Mouse (Mus musculus) embryonic facial prominence, embryonic 10.5 days (tissue): ENCODE measurements around the gene Heyl. TPM values are rescaled to one million over a fixed set of nuclear protein-coding genes. Genes with fewer than 3 reads are reported as not detected.
A peak's percentile ranks its signal among the peaks of the same experiment; 100 is the strongest.

Source experiments
- DNase-seq: peaks from one replicate; pipeline ENCODE4 v3.0.0-alpha.2; 2017; ENCODE audit warnings: low spot score
- H3K27ac ChIP-seq: fragments of 300-500 bp; sonication (generic); replicated peaks from 2 replicates; pipeline ENCODE4 v1.5.1; 2016; ENCODE audit warnings: mild to moderate bottlenecking
- H3K27me3 ChIP-seq: fragments of 300-500 bp; sonication (generic); replicated peaks from 2 replicates; pipeline ENCODE4 v1.6.1; 2016; ENCODE audit warnings: low read depth, mild to moderate bottlenecking; ENCODE audit not compliant: poor library complexity, severe bottlenecking
- H3K36me3 ChIP-seq: fragments of 300-500 bp; sonication (generic); replicated peaks from 2 replicates; pipeline ENCODE4 v1.6.1; 2016; ENCODE audit warnings: mild to moderate bottlenecking, moderate library complexity
- H3K4me1 ChIP-seq: fragments of 300-500 bp; sonication (generic); 2 replicates; pipeline ENCODE4 v1.6.1; 2016
- H3K4me3 ChIP-seq: fragments of 300-500 bp; sonication (generic); 2 replicates; pipeline ENCODE4 v1.5.1; 2016; ENCODE audit warnings: mild to moderate bottlenecking, moderate library complexity
- H3K9me3 ChIP-seq: fragments of 300-500 bp; sonication (generic); 2 replicates; pipeline ENCODE4 v1.6.1; 2016; ENCODE audit warnings: mild to moderate bottlenecking
- WGBS: fragments of 180-500 bp; shearing (Covaris S2); methylation state at CpG from one replicate; pipeline ENCODE4 v1.1.7; 2016; 5-methylcytosine and 5-hydroxymethylcytosine counted together
- polyA plus RNA-seq: library from polyadenylated mRNA; unstranded; fragments of >200 nt; fragmentation: Nextera tagmentation; extraction: Ambion mirVana; gene quantifications from 2 replicates; pipeline ENCODE4 v1.2.1, GENCODE M21; 2016

Gene Heyl
- polyA plus RNA-seq, 1 experiment from 2014 or later, result 13.5 TPM

GRCm38 (mm10) chr4:123213975-123214374 is 19.4 kb upstream of the Heyl start:
- H3K9me3 ChIP-seq, result no peaks in the 10 kb centered on the region
- peaks cover 9% of the 10 kb centered on the region; the same call in 1 of the 2 replicates for H3K4me1 ChIP-seq
- no peak overlapping the region for H3K27ac ChIP-seq
- WGBS, result 94% methylated on average over 9 of the region's 9 CpGs
- no peaks in the 10 kb centered on the region for H3K36me3 ChIP-seq
- DNase-seq, result no peak
- peaks cover 29% of the 10 kb centered on the region for H3K27me3 ChIP-seq
- no peak overlapping the region for H3K4me3 ChIP-seq

GRCm38 (mm10) chr4:123215367-123215766 is 18.0 kb upstream of the Heyl start:
- 81% methylated on average over 1 of the region's 1 CpGs for WGBS
- no peak for DNase-seq
- Histone ChIP-seq H3K9me3 (no peaks in the 10 kb centered on the region), H3K27me3 (peaks cover 24% of the 10 kb centered on the region), H3K36me3 (no peaks in the 10 kb centered on the region), H3K27ac (no peak overlapping the region), H3K4me3 (no peak overlapping the region), H3K4me1 (peaks cover 12% of the 10 kb centered on the region)

- Histone ChIP-seq H3K27ac (no peak overlapping the region), H3K4me3 (no peak overlapping the region), H3K4me1 (peaks cover 17% of the 10 kb centered on the region), H3K27me3 (peaks cover 19% of the 10 kb centered on the region), H3K36me3 (no peaks in the 10 kb centered on the region), H3K9me3 (no peaks in the 10 kb centered on the region)
- peak; percentile 66 for DNase-seq
- 21% methylated on average over 1 of the region's 1 CpGs for WGBS
These were observed 16.6 kb upstream of the Heyl start for GRCm38 (mm10) chr4:123216782-123217181.

- Histone ChIP-seq H3K4me1 (peaks cover 16% of the 10 kb centered on the region), H3K36me3 (no peaks in the 10 kb centered on the region), H3K27me3 (peaks cover 15% of the 10 kb centered on the region), H3K27ac (no peak overlapping the region), H3K9me3 (no peaks in the 10 kb centered on the region), H3K4me3 (no peak overlapping the region)
- DNase-seq, result peak; percentile 74
- 72% methylated on average over 15 of the region's 15 CpGs for WGBS
These were observed 13.5 kb upstream of the Heyl start for GRCm38 (mm10) chr4:123219720-123220357.

- no peak overlapping the region for H3K4me3 ChIP-seq
- 64% methylated on average over 4 of the region's 4 CpGs for WGBS
- DNase-seq, result no peak
- no peaks in the 10 kb centered on the region for H3K36me3 ChIP-seq
- no peak overlapping the region for H3K27ac ChIP-seq
- peaks cover 15% of the 10 kb centered on the region for H3K27me3 ChIP-seq
- H3K9me3 ChIP-seq, result no peaks in the 10 kb centered on the region
- peaks cover 11% of the 10 kb centered on the region for H3K4me1 ChIP-seq
These were observed 12.7 kb upstream of the Heyl start for GRCm38 (mm10) chr4:123220637-123221036.

- H3K27ac ChIP-seq, result no peak overlapping the region
- H3K4me3 ChIP-seq, result no peak overlapping the region
- H3K36me3 ChIP-seq, result no peaks in the 10 kb centered on the region
- H3K4me1 ChIP-seq, result peaks cover 31% of the 10 kb centered on the region
- peaks cover 8% of the 10 kb centered on the region for H3K27me3 ChIP-seq
- peak; percentile 44 for DNase-seq
- WGBS, result 41% methylated on average over 3 of the region's 3 CpGs
- H3K9me3 ChIP-seq, result no peaks in the 10 kb centered on the region
These were observed 10.0 kb upstream of the Heyl start for GRCm38 (mm10) chr4:123223309-123223708.

GRCm38 (mm10) chr4:123225718-123226403 is 7.5 kb upstream of the Heyl start:
- DNase-seq, result no peak
- H3K27me3 ChIP-seq, result peaks cover 27% of the 10 kb centered on the region
- H3K4me3 ChIP-seq, result no peak overlapping the region
- H3K4me1 ChIP-seq, result peaks cover 28% of the 10 kb centered on the region
- no peaks in the 10 kb centered on the region for H3K9me3 ChIP-seq
- no peak overlapping the region; the same call in 1 of the 2 replicates for H3K27ac ChIP-seq
- no peaks in the 10 kb centered on the region for H3K36me3 ChIP-seq
- WGBS, result 76% methylated on average over 10 of the region's 10 CpGs

GRCm38 (mm10) chr4:123227707-123228106 is 5.6 kb upstream of the Heyl start:
- no peaks in the 10 kb centered on the region for H3K9me3 ChIP-seq
- 46% methylated on average over 4 of the region's 4 CpGs for WGBS
- no peaks in the 10 kb centered on the region for H3K36me3 ChIP-seq
- H3K4me3 ChIP-seq, result no peak overlapping the region
- DNase-seq, result no peak
- peaks cover 28% of the 10 kb centered on the region for H3K4me1 ChIP-seq
- H3K27ac ChIP-seq, result peak overlapping the region; percentile 65; the same call in 1 of the 2 replicates
- H3K27me3 ChIP-seq, result peaks cover 40% of the 10 kb centered on the region

- WGBS, result 25% methylated on average over 2 of the region's 2 CpGs
These were observed 5.1 kb upstream of the Heyl start for GRCm38 (mm10) chr4:123228270-123228669.

GRCm38 (mm10) chr4:123229166-123229565 is 4.2 kb upstream of the Heyl start:
- Histone ChIP-seq H3K4me3 (no peak overlapping the region), H3K27me3 (peaks cover 55% of the 10 kb centered on the region), H3K9me3 (no peaks in the 10 kb centered on the region), H3K36me3 (no peaks in the 10 kb centered on the region), H3K27ac (no peak overlapping the region), H3K4me1 (peaks cover 43% of the 10 kb centered on the region)
- no peak for DNase-seq
- WGBS, result 84% methylated on average over 11 of the region's 11 CpGs

More at GRCm38 (mm10) chr4:123228270-123228669, 5.1 kb upstream of the Heyl start:
- no peaks in the 10 kb centered on the region for H3K9me3 ChIP-seq
- H3K27me3 ChIP-seq, result peaks cover 46% of the 10 kb centered on the region
- H3K4me1 ChIP-seq, result peaks cover 34% of the 10 kb centered on the region
- H3K4me3 ChIP-seq, result no peak overlapping the region
- DNase-seq, result peak; percentile 59
- no peaks in the 10 kb centered on the region for H3K36me3 ChIP-seq
- 0 out of 2 replicates have a peak overlapping the region, but pooled peaks have one; percentile 45 for H3K27ac ChIP-seq

- no peaks in the 10 kb centered on the region for H3K36me3 ChIP-seq
- H3K9me3 ChIP-seq, result no peaks in the 10 kb centered on the region
- H3K27me3 ChIP-seq, result peaks cover 89% of the 10 kb centered on the region
- peak overlapping the region; percentile 65 for H3K4me3 ChIP-seq
- H3K4me1 ChIP-seq, result peaks cover 52% of the 10 kb centered on the region
- 64% methylated on average over 3 of the region's 3 CpGs for WGBS
- DNase-seq, result no peak
- no peak overlapping the region for H3K27ac ChIP-seq
These were observed 515 bp upstream of the Heyl start for GRCm38 (mm10) chr4:123232841-123233240.

GRCm38 (mm10) chr4:123235835-123236430 is 2.6 kb downstream of the Heyl start:
- DNase-seq, result peak; percentile 63
- no peaks in the 10 kb centered on the region for H3K36me3 ChIP-seq
- H3K4me1 ChIP-seq, result peaks cover 72% of the 10 kb centered on the region
- peak overlapping the region; percentile 37; the same call in 1 of the 2 replicates for H3K27ac ChIP-seq
- H3K27me3 ChIP-seq, result peaks cover 93% of the 10 kb centered on the region
- WGBS, result 37% methylated on average over 9 of the region's 9 CpGs
- H3K9me3 ChIP-seq, result no peaks in the 10 kb centered on the region
- 0 out of 2 replicates have a peak overlapping the region, but pooled peaks have one; percentile 21 for H3K4me3 ChIP-seq
